Mouse (Mus musculus) ES-Bruce4 (cell line): ENCODE measurements at regions not wholly inside any gene's neighbourhood (a gene's known extent, or its start where the extent isn't known, plus 50 kb on each side); places are given as distances from the start of the nearest gene placed in this dataset.

Source experiments
- CTCF ChIP-seq: IDR thresholded peaks from one replicate; pipeline ENCODE4 v1.8.1; 2011; ENCODE audit warnings: low read depth, low read length
- POLR2A ChIP-seq: IDR thresholded peaks from one replicate; pipeline ENCODE4 v1.8.1; 2011; ENCODE audit warnings: low read length; ENCODE audit not compliant: insufficient read depth

- TF ChIP-seq CTCF (no peak), POLR2A (no peak)
Observed at GRCm38 (mm10) chr4:9048817-9049216, 810.0 kb upstream of the Car8 start.
